Mouse (Mus musculus) monocyte, adult 5-6 weeks (primary cell): ENCODE data around the gene Fam20b. TPM values are rescaled to one million over a fixed set of nuclear protein-coding genes. Genes with fewer than 3 reads are reported as not detected.

Experiments used
- ATAC-seq: fragments of 153-309, 156-312 bp; replicated peaks from 2 replicates; pipeline ENCODE4 v1.8.0; 2017; ENCODE audit warnings: mild to moderate bottlenecking; ENCODE audit not compliant: low TSS enrichment, insufficient number of reproducible peaks, severe bottlenecking, poor library complexity, low FRiP score
- total RNA-seq: library from RNA; stranded (forward); fragments of 200-1000, 200-491, 200-594 nt; gene quantifications from 3 replicates; pipeline ENCODE4 v1.2.3, GENCODE M21; 2017

Fam20b gene
- total RNA-seq, 1 experiment from 2014 or later = 41.9 TPM

DNA sequence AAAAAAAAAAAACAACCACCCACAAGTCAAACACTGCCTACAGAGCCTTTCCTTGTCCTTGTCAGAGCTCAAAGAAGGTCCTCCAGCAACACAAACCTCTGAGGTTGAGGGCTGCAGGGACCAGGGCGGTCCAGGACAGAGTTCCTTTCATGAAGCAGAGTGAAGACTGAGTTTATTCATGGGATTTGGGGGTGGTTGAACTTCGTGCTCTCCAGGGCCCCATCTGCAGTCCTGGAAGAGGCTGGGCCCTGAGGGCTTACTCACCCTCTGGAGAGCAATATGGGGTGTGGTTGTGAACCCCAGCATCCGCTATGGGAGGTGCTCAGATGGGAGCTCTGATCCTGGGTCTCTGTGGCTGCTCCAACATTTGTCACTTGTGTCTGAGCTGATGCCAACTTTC lies 15.1 kb upstream of the Fam20b start:
- ATAC-seq = no peak

DNA sequence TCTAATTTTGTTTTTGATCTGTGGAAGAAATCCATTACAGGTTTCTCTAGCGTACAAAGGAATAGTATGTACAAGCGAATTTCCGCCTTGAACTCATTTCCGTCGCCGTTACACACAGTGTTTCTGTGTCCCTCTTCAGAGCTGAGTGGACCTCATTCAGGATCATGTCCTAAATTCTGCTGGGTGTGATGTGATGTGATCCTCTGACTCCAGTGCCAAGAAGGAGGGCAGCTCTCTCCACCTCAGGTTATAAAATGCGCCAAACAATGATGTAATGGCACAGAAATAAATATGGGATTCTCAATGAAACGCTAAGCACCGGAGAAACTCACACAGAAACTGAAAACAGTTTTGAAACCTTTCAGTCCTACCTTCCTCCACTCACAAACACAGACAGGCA lies 14.7 kb upstream of the Fam20b start:
- no peak for ATAC-seq

DNA sequence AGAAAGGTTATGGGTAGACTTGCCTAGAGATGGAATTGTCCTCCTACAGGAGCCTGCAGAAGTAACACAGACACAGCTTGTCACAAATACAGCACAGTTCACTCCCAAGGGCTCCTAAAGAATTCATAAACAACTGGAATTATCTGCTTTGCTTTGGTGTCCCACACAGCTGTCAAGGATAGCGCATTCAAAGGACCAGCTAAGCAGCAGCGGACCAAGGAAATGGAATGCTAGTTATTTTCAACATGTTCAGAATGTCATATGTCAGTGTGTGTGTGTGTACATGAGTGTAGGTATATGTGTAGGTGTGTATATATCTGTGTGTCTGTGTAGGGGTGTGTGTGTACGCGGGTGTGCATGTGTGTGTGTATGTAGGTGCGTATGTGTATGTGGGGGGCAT lies 14.1 kb upstream of the Fam20b start:
- ATAC-seq = no peak

DNA sequence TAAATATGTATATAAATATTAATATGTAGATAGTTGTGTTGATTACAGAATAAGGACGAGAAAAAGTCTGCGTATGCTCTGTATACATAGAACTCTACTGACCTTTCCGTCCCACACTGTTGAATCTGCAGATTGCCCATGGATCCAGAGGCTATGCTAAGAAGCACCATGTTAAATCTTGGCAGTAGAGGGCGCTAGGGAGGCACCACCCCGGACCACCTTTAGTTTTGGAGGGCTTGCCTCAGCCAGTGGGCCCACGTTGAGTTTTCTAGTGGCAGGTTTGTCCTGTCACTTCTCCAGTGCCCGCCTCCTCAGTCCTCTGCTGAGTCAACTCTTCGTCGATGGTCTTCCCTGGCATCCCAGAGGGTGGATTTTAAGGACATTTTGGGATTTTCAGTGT lies 11.9 kb upstream of the Fam20b start:
- ATAC-seq = no peak

DNA sequence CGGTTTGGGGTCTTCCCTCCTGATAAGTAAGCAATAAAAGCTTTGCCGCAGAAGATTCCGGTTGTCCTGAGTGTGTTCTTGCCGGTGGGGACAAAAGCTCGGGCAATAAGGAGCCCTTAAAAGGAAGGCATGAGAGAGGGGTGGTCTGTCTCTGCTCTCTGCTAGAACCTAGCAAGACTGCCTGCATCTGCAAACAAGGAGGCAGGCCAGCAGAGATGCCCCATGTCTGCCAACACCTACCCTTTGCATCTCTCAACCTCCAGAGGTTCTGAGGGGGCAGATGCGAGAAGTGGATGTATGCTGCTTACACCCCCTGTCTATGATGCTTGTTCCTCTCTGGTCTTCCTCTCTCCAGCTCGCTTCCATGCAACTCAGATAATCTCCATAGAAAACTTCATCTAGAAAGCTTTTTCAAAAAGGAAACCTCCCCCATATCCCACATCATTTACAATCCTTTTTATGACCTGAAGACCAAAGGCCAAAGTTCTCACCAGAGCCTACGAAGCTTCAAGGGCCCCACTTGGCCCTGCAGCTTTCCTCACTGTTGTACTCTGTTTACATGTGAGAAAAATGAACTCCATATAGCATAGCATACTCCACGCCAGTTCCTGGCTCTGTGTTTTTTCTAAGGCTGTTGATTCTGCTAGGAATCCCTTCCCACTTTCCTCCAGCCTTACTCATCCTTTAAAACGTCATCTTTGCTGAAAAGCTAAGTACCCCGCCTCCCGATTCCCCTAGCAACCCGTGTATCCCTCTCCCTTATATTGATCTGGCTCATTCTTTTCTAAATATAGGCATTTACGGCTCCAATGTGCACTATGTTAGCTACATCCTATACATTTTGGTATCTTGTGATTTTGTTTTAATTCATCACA lies 8.6 kb upstream of the Fam20b start:
- ATAC-seq = no peak

DNA sequence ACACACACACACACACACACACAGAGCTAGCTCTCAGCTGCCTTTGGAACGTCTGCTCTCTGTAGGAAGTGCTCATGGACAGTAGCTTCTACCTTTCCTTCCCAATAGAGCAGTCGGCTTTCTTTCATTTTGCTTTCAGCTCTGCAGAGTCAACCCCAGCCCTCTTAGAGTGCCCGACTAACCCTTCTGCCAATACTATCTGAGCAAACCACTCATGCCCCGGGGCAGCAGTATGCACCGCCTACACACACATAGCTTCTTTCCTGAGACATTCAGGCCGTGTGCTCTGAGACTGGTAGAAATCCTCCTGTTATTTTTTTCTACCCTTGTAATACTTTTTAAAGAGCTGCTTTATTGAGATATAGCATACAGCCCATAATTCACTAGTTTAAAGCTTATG lies 3.2 kb upstream of the Fam20b start:
- ATAC-seq = no peak

DNA sequence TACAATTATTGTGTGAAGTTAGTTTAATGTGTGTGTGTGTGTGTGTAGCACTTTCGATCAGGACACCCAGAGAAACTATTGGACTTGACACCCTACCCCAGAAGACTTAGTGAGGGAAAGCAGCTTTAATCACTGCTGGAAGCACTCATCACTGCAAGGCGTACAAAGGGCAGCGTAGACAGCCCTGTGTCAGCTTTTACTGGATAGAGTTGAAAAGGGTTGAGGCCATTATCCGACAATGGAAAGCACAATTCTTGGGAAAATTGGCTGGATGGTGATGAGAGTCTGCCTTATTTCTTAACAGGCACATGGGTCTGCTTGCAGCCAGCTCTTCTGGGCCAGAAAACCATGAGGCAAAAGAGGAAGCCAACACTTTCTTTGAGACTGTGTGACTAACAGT lies 1.2 kb upstream of the Fam20b start:
- ATAC-seq = no peak

DNA sequence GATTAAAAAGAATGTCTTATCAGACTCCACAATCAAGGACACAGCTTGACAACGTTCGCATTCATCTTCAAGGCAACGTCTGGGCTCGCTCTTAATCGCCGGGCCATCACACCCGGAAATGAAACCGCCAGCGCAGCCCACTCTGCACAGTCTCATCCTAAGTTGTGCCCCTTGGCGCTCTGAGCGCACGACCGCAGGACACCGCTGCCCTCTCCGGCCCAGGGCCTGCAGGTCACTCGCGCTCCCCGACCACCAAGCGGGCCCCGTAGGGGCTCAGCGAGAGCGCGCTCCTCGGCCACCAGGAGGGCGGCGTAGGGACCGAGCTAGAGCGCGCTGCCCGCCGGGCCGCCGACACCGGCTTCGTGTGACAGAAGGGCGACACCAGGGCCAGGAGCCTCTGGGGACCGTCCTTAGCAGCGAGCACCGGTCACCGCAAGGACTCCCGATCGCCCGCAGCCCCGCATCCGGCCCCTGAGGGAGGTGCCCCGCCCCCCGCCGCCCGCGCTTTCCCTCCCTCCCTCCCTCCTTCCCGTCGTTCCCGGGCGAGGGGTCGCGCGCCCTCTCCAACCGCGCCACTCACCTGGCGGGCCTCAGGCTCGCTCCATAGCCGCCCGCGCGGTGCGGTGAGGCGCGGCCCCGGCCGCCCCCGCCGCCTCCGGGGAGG lies 468 bp downstream of the Fam20b start:
- ATAC-seq = no peak; the same call in 1 of the 2 replicates

DNA sequence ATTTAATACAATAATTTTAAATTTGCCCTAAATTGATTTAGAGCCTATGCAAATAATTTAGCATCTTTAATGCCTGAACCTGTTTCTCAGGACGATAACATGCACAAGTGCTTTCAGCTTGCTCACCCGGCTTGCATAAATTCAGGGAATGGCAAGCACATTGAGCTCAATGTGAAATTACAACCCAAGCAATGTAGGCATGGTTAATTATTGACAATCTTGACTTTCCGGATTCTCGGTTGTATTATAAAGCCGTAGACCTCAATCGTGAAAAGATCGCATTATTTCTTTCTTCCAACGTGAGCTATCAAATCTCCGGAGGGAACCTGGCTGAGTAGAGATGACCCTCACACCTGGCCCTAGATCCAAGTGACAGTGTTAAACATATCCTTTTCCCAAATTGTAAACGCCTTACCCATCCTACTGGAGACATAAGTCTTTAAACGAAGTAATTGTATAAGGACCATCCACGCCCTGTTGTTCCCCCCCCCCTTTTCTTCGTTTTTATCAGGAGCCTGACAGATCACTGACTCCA lies 1.1 kb downstream of the Fam20b start:
- ATAC-seq = no peak

DNA sequence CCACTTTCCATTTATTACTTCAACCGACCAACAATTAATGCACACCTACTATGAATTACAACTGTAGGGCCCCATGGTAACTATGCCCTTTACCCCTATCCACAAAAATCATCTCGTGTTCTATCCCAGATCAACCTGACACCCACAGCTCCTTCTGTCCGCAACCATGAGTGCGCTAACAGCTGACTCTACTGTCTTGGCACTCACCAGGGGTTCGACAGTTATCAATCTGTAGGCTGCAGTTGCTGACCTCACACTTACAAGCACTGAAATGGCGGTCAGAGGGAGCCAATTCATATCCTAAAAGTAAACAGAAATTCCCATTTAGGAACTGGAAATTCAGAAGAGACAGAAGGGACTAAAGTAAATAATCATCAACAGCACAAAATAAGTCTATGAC lies 2.2 kb downstream of the Fam20b start:
- ATAC-seq = no peak

DNA sequence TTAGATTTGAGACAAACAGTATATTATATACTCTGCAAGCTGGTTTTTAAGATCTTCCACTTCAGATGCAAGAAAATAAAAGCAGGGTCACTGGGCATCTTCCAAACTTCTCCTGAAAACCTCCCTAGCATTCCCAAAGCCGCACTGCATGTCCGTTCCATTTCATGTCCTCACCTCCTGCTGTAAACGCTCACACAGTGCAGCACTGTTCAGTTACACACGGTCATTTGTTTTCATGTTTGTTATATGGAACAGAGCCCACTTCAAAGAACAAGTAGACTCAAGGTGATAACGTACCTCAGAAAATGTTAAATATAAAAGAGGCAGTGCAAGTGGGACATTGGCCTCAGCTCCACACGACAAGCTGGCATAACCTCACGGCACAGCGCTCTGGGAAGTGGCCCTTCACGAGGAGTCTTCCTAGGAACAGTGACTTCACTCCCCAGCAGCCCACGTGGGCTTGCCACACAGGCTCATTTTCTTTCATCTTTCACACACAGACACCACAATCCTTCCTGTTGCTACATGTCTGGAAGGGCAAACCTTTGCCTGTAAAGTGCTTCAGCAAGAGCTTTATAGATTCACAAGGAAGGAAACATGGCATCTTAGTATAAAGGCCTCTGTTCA lies 8.3 kb downstream of the Fam20b start:
- no peak for ATAC-seq

DNA sequence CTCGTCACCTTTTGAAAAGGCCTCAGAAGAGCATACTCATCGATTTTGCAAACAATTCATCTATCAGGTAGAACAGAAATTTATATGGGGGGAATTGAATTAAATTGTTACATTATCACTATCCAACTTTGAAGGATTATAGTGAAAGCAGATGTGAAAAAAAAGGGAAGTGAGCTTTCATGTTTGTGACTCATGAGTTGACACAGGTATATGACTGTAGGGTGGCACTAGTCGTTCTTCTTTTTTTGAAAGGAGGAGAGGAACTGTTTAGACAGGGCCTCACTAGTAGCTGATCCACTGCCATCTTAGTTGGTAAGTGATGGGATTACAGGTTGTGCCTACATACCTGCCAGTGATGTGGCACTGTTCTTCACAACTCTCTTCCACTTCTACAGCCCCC lies 10.2 kb downstream of the Fam20b start:
- ATAC-seq = no peak

DNA sequence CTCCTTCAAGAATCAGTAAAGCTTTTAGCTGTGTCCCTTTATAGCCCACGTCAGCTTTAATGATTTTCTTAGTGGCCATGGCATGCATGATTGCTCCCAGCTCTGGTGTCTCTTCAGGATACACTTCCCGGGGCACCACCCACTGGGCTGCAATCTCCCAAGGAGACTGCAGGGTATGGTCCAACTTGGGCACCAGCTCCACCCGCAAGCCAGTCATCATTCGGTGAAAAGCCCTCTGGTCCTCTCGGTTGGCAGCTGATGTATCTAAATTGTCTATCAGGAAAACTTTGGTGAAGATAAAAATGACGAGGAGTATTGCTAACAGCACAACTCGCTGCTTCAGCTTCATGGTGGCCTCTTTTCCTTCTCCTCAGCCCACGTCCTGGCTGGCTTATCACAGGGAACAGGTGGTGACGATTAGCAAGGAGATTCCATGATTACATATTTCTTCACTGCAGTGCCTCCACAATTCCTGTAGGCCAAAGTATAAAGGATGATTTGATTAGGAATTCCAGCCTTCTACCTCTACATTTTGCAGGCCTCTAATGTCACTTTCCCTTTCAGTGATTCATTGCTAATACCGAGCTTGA lies 13.1 kb downstream of the Fam20b start:
- no peak for ATAC-seq

DNA sequence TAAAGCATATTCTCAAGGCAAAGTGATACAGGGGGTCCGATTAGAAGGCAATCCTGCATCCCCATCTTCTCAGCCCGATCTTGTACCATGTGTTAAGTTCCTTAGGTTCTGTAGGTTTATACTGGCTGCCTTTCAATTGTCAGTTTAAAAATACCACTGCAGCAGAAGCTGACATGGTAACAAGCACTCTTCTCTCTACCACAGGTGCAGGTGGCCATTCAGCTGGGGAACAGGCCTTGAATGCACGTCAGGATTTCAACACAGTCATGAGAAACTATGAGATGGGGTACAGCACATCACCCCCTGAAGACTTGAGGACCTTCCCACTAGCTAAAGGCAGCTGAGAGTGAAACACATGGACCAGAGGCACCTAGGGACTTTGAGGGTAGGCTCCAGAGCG lies 15.4 kb downstream of the Fam20b start:
- ATAC-seq = no peak

DNA sequence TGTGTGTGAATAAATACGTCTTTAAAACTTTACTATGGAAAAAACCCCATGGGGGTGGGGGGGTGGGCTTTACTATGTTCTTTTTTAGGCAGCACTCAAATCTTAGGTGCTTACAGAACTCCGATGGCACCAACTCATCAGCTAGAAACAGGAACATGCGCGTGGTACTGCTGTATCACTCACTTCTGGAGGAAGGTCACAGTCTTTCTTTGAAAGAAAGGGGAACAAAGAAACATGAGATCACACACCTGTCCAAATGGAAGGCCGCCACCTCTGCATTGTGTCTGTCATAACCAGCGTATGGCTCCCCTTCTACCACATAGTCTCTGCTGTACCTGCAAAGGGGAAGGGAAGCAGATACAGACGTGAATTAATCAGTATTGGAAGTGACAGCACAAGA lies 16.7 kb downstream of the Fam20b start:
- ATAC-seq = no peak

DNA sequence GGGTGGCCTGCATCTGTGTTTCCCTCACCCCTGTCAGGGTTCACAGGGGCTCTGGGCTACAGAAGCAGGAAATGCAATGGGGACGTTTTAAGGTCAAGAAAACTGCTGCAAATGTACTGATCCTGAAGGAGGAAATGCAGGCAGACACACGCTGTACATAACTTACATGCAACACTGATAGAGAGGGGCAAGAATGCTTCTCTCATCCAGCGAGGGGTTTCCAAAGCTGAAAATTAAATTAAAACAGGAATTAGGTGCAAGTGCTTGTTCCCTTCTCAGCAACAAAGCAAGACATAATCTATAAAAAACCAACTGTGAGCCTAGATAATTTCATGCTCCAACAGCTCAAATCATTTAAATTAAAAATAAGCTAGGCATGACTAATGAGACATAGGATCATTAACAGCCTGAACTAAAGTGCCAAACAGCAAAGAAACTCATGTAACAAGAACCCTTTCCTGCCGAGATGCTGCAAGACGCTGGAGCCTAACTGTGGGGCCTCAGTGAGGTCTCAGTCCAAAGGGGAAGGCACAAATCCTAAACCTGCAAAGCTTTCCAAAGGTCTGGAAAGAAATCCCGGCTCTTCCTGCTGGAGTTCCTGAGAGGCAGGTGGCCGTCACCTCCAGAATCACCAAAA lies 32.7 kb downstream of the Fam20b start:
- no peak for ATAC-seq

DNA sequence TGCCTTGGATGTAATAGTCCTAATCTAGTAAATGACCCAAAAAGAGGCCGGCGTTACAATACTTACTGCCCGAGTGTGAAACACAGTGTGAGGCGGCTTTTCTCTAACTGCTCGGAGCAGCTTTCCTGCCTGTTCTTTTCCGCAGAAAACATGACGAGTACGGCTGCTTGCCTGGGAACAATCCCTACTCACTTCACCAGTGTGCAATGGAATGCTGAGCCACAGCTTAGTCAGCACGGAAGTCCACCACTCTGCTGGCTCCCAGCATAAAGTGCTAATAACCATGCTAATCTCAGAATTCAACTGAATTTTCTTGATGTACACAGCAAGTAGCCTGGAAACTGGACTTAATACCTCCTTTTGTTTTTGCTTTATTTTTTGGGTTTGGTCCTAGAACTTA lies 39.3 kb downstream of the Fam20b start:
- no peak for ATAC-seq

DNA sequence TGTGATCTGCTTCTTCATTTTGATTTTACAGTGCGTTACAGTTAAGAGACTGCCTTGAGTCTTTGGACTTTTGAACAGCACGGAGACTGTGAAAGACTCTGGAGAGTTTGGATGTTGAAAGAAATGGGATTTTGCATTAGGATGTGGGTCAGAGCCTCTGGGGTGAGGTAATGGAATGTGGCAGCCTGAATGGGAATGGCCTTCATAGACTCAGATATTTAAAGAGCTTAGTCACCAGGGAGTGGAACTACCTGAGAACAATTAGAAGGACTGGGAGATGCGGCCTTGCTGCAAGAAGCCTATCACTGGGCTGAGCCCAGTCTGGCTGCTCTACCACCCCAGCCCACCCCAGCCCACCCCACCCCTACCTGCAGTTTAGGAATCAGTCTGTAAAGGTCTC lies 41.7 kb downstream of the Fam20b start:
- ATAC-seq = no peak

DNA sequence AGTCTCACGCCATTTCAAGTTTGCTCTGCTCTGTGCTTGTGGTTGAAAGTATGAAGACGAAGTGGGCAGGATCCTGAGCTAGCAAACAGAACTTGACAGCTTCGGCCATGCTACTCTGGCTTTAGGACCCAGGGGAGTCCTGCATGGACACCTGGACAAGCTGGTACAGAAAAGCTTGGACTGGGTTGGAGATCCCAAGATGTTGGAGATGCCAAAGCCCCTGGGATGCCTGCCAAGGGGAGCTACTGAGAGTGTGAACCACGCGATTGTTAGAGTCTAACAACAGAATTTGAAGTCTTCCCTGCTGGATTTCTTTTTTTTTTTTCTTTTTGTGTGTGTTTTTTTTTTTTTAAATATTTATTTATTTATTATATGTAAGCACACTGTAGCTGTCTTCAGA lies 42.3 kb downstream of the Fam20b start:
- ATAC-seq = no peak
